Mouse (Mus musculus) spleen, postnatal 10 days (tissue): ENCODE results near the gene Olfr1358.
A peak's percentile ranks its signal among the peaks of the same experiment; 100 is the strongest.
"Not testable (repeated sequence)": the region's sequence is repeated elsewhere in the genome, so short reads cannot be mapped to it uniquely, and the experiment has no call there.

ENCODE experiments used
- DNase-seq, 2 experiments: peaks; one replicate each; pipeline ENCODE4 v3.0.0; 2021 to 2022; ENCODE audit warnings: low spot score in 2 of 2

The Olfr1358 gene

GRCm38 (mm10) chr10:78517128-78517527 lies at the start of gene Olfr1358:
Olfr1358 (plus strand) TSS chr10:78517428.
- no peak for DNase-seq

GRCm38 (mm10) chr10:78467761-78468310 lies 49.4 kb upstream of the Olfr1358 start:
- no peak for DNase-seq

GRCm38 (mm10) chr10:78470582-78471313 lies 46.5 kb upstream of the Olfr1358 start:
- no peak for DNase-seq

- no peak for DNase-seq
Measured at GRCm38 (mm10) chr10:78472046-78472445, 45.2 kb upstream of the Olfr1358 start.

GRCm38 (mm10) chr10:78473434-78473833 lies 43.8 kb upstream of the Olfr1358 start:
- no peak for DNase-seq

- no peak for DNase-seq
Measured at GRCm38 (mm10) chr10:78474759-78475158, 42.5 kb upstream of the Olfr1358 start.

- DNase-seq = no peak
Measured at GRCm38 (mm10) chr10:78476821-78477220, 40.4 kb upstream of the Olfr1358 start.

- DNase-seq = no peak
Measured at GRCm38 (mm10) chr10:78480954-78481927, 36.0 kb upstream of the Olfr1358 start.

GRCm38 (mm10) chr10:78481928-78482499 lies 35.2 kb upstream of the Olfr1358 start:
- DNase-seq = peak in 1 of 2 experiments; percentile 65

GRCm38 (mm10) chr10:78485369-78485768 lies 31.9 kb upstream of the Olfr1358 start:
- DNase-seq = not testable (repeated sequence)

GRCm38 (mm10) chr10:78486871-78487270 lies 30.4 kb upstream of the Olfr1358 start:
- DNase-seq = no peak

- peak; percentile 70 to 86 for DNase-seq
Measured at GRCm38 (mm10) chr10:78487431-78488086, 29.7 kb upstream of the Olfr1358 start.

- no peak for DNase-seq
Measured at GRCm38 (mm10) chr10:78502986-78503733, 14.1 kb upstream of the Olfr1358 start.

GRCm38 (mm10) chr10:78519792-78520191 lies 2.6 kb downstream of the Olfr1358 start:
- DNase-seq = no peak

GRCm38 (mm10) chr10:78520260-78521005 lies 3.2 kb downstream of the Olfr1358 start:
- DNase-seq = peak in 1 of 2 experiments; percentile 42

- not testable (repeated sequence) for DNase-seq
Measured at GRCm38 (mm10) chr10:78525071-78525470, 7.8 kb downstream of the Olfr1358 start.

GRCm38 (mm10) chr10:78525511-78525910 lies 8.3 kb downstream of the Olfr1358 start:
- DNase-seq = no peak

- DNase-seq = peak in 1 of 2 experiments; percentile 40
Measured at GRCm38 (mm10) chr10:78540943-78541342, 23.7 kb downstream of the Olfr1358 start.

GRCm38 (mm10) chr10:78565070-78565469 lies 47.8 kb downstream of the Olfr1358 start:
- DNase-seq = no peak

GRCm38 (mm10) chr10:78569191-78569590 lies 52.0 kb downstream of the Olfr1358 start:
- no peak for DNase-seq
